Mouse (Mus musculus): ENCODE measurements at regions not wholly inside any gene's neighbourhood (a gene's known extent, or its start where the extent isn't known, plus 50 kb on each side); places are given as distances from the start of the nearest gene placed in this dataset.

- H3K9me3 ChIP-seq (ENCODE audit: low read length): no peaks in the 10 kb centered on the region
- no peaks in the 10 kb centered on the region for H3K27me3 ChIP-seq (ENCODE audit: insufficient read depth, low read length)
- H3K36me3 ChIP-seq (ENCODE audit: insufficient read depth, low read length): no peaks in the 10 kb centered on the region
- no peaks in the 10 kb centered on the region for H3K4me1 ChIP-seq (replicated peaks; ENCODE audit: low read depth, low read length)
- H3K4me3 ChIP-seq (replicated peaks; ENCODE audit: low read length): no peak overlapping the region
- TF ChIP-seq NANOG (IDR thresholded peaks at IDR 0.05; ENCODE audit: borderline replicate concordance, low read length) (no peak), POU5F1 (IDR thresholded peaks at IDR 0.05; ENCODE audit: borderline replicate concordance, low read length) (no peak), CTCF (conservative IDR thresholded peaks at IDR 0.05; ENCODE audit: low read length) (no peak)
These were observed 50.3 kb upstream of the Cxcl12 start for GRCm38 (mm10) chr6:117118081-117118480.

Data from E14TG2a.4 (cell line).